ENCODE assay signal across 8 mouse cellular contexts in genomic region chr10:41936100-41936499, GRCm38 (mm10).
DNase-seq lines count a peak whose midpoint lies in the region; ATAC-seq and TF ChIP-seq lines count a peak whose summit lies in the region.

No protein-coding gene starts in this region.

- H3K4me3 ChIP-seq in embryonic facial prominence, embryonic 14.5 days (ENCODE audit: low read depth, low read length): no peak overlapping the region
- H3K4me3 ChIP-seq in embryonic facial prominence, embryonic 10.5 days: no peak overlapping the region
- no peak overlapping the region for H3K4me3 ChIP-seq in hindbrain, postnatal 0 days (ENCODE audit: low read length)

- no peak for ATAC-seq in embryonic facial prominence, embryonic 14.5 days (ENCODE audit: low read depth)
- ATAC-seq in hindbrain, postnatal 0 days: no peak
- no peak for ATAC-seq in megakaryocyte-erythroid progenitor cell, adult 5-6 weeks (replicated peaks; ENCODE audit: low FRiP score, low TSS enrichment, poor library complexity, severe bottlenecking)

- TF ChIP-seq CTCF in hindbrain, postnatal 0 days (IDR thresholded peaks at IDR 0.05; ENCODE audit: low read depth): no peak

- peaks cover 26% of the 10 kb centered on the region for H3K4me1 ChIP-seq in embryonic facial prominence, embryonic 14.5 days (ENCODE audit: control insufficient read depth, insufficient read depth, low read length)
- peaks cover 30% of the 10 kb centered on the region for H3K4me1 ChIP-seq in embryonic facial prominence, embryonic 10.5 days
- peaks cover 22% of the 10 kb centered on the region for H3K4me1 ChIP-seq in hindbrain, postnatal 0 days (ENCODE audit: insufficient read depth, low read length)

- no peaks in the 10 kb centered on the region for H3K36me3 ChIP-seq in embryonic facial prominence, embryonic 14.5 days (ENCODE audit: control insufficient read depth, insufficient read depth, low read length)
- no peaks in the 10 kb centered on the region for H3K36me3 ChIP-seq in embryonic facial prominence, embryonic 10.5 days (replicated peaks)
- H3K36me3 ChIP-seq in hindbrain, postnatal 0 days (ENCODE audit: insufficient read depth, low read length): no peaks in the 10 kb centered on the region

- WGBS in embryonic facial prominence, embryonic 14.5 days: 54% methylated on average over 4 of the region's 4 CpGs
- WGBS in embryonic facial prominence, embryonic 10.5 days: 82% methylated on average over 4 of the region's 4 CpGs
- 38% methylated on average over 4 of the region's 4 CpGs for WGBS in hindbrain, postnatal 0 days

- no peak overlapping the region for H3K9ac ChIP-seq in embryonic facial prominence, embryonic 14.5 days (ENCODE audit: low read depth, low read length)
- H3K9ac ChIP-seq in hindbrain, postnatal 0 days (replicated peaks; ENCODE audit: low read length): no peak overlapping the region

- H3K27ac ChIP-seq in embryonic facial prominence, embryonic 14.5 days (replicated peaks; ENCODE audit: low read depth, low read length): no peak overlapping the region
- H3K27ac ChIP-seq in embryonic facial prominence, embryonic 10.5 days (replicated peaks): no peak overlapping the region
- H3K27ac ChIP-seq in hindbrain, postnatal 0 days: peak overlapping the region; percentile 84; the same call in 1 of the 2 replicates

- no peak overlapping the region for H3K4me2 ChIP-seq in embryonic facial prominence, embryonic 14.5 days (ENCODE audit: low read depth, low read length)
- no peak overlapping the region for H3K4me2 ChIP-seq in hindbrain, postnatal 0 days (ENCODE audit: low read depth, low read length)

- H3K27me3 ChIP-seq in embryonic facial prominence, embryonic 14.5 days (replicated peaks; ENCODE audit: control insufficient read depth, insufficient read depth, low read length): no peaks in the 10 kb centered on the region
- no peaks in the 10 kb centered on the region; the same call in 1 of the 2 replicates for H3K27me3 ChIP-seq in embryonic facial prominence, embryonic 10.5 days (replicated peaks; ENCODE audit: low read depth, poor library complexity, severe bottlenecking)
- H3K27me3 ChIP-seq in hindbrain, postnatal 0 days (ENCODE audit: insufficient read depth, low read length): no peaks in the 10 kb centered on the region

- H3K9me3 ChIP-seq in embryonic facial prominence, embryonic 14.5 days (ENCODE audit: control insufficient read depth, low read length): no peaks in the 10 kb centered on the region
- no peaks in the 10 kb centered on the region for H3K9me3 ChIP-seq in embryonic facial prominence, embryonic 10.5 days
- no peaks in the 10 kb centered on the region for H3K9me3 ChIP-seq in hindbrain, postnatal 0 days (ENCODE audit: low read length)

- DNase-seq in embryonic facial prominence, embryonic 14.5 days (ENCODE audit: low spot score): peak; percentile 40
- no peak for DNase-seq in embryonic facial prominence, embryonic 10.5 days (ENCODE audit: low spot score)
- DNase-seq in urinary bladder, postnatal 14 days (ENCODE audit: low spot score): peak; percentile 54
- DNase-seq in urinary bladder, postnatal 10 days (ENCODE audit: low spot score): no peak
- peak; percentile 60 for DNase-seq in hindbrain, postnatal 0 days (ENCODE audit: low spot score)
- DNase-seq in ovary, postnatal 36 days (ENCODE audit: low spot score): peak; percentile 60
- DNase-seq in adrenal gland, postnatal 4 days (ENCODE audit: low spot score in 2 of 2): no peak

Comparison
In these comparisons a context has a peak if more than half of its experiments do, and no peak if none do; other contexts are left out.
1. DNase-seq: peak in embryonic facial prominence, embryonic 14.5 days (single experiment), urinary bladder, postnatal 14 days (single experiment), hindbrain, postnatal 0 days (single experiment) and ovary, postnatal 36 days (single experiment); none in embryonic facial prominence, embryonic 10.5 days (single experiment), urinary bladder, postnatal 10 days (single experiment) and adrenal gland, postnatal 4 days (0 of 2).